Mouse (Mus musculus) kidney, embryonic 14.5 days (tissue): ENCODE data around the gene Lhx2. TPM values are rescaled to one million over a fixed set of nuclear protein-coding genes. Genes with fewer than 3 reads are reported as not detected.

Source experiments
- ATAC-seq: fragments of 200-750 bp; cut with Nextera tagmentation; 2 replicates; pipeline ENCODE4 v1.8.0; 2017; ENCODE audit warnings: moderate number of reproducible peaks, mild to moderate bottlenecking, moderate TSS enrichment, moderate library complexity; ENCODE audit not compliant: low FRiP score, low TSS enrichment
- H3K27ac ChIP-seq: fragments of 300-500 bp; sonication (generic); 2 replicates; pipeline ENCODE4 v1.5.1; 2014; ENCODE audit warnings: low read depth, mild to moderate bottlenecking, low read length, moderate library complexity, mixed read lengths
- H3K27me3 ChIP-seq: fragments of 300-500 bp; sonication (generic); 2 replicates; pipeline ENCODE4 v1.6.1; 2014; ENCODE audit warnings: mild to moderate bottlenecking, low read length; ENCODE audit not compliant: control insufficient read depth, insufficient read depth
- H3K36me3 ChIP-seq: fragments of 300-500 bp; sonication (generic); 2 replicates; pipeline ENCODE4 v1.6.1; 2014; ENCODE audit warnings: low read length, mixed read lengths; ENCODE audit not compliant: control insufficient read depth, insufficient read depth
- H3K4me1 ChIP-seq: fragments of 300-500 bp; sonication (generic); 2 replicates; pipeline ENCODE4 v1.6.1; 2014; ENCODE audit warnings: low read length, mixed read lengths; ENCODE audit not compliant: control insufficient read depth, insufficient read depth
- H3K4me2 ChIP-seq: fragments of 300-500 bp; sonication (generic); replicated peaks from 2 replicates; pipeline ENCODE4 v1.6.1; 2014; ENCODE audit warnings: low read depth, mild to moderate bottlenecking, low read length
- H3K4me3 ChIP-seq: fragments of 300-500 bp; sonication (generic); 2 replicates; pipeline ENCODE4 v1.5.1; 2014; ENCODE audit warnings: mild to moderate bottlenecking, low read length
- H3K9ac ChIP-seq: fragments of 300-500 bp; sonication (generic); 2 replicates; pipeline ENCODE4 v1.6.1; 2014; ENCODE audit warnings: low read depth, mild to moderate bottlenecking, low read length, moderate library complexity
- H3K9me3 ChIP-seq: fragments of 300-500 bp; sonication (generic); 2 replicates; pipeline ENCODE4 v1.6.1; 2016; ENCODE audit warnings: low read length; ENCODE audit not compliant: control insufficient read depth
- WGBS: fragments of 180-500 bp; shearing (Covaris S2); extraction: QIAGEN DNeasy Blood & Tissue Kit; methylation state at CpG from one replicate; pipeline ENCODE4 v1.1.7; 2014; 5-methylcytosine and 5-hydroxymethylcytosine counted together
- polyA plus RNA-seq: library from polyadenylated mRNA; unstranded; fragments of >200 nt; fragmentation: Nextera tagmentation; extraction: Ambion mirVana; gene quantifications from 2 replicates; pipeline ENCODE4 v1.2.1, GENCODE M21; 2014

The Lhx2 gene
- polyA plus RNA-seq, 1 experiment from 2014 or later = not detected

DNA sequence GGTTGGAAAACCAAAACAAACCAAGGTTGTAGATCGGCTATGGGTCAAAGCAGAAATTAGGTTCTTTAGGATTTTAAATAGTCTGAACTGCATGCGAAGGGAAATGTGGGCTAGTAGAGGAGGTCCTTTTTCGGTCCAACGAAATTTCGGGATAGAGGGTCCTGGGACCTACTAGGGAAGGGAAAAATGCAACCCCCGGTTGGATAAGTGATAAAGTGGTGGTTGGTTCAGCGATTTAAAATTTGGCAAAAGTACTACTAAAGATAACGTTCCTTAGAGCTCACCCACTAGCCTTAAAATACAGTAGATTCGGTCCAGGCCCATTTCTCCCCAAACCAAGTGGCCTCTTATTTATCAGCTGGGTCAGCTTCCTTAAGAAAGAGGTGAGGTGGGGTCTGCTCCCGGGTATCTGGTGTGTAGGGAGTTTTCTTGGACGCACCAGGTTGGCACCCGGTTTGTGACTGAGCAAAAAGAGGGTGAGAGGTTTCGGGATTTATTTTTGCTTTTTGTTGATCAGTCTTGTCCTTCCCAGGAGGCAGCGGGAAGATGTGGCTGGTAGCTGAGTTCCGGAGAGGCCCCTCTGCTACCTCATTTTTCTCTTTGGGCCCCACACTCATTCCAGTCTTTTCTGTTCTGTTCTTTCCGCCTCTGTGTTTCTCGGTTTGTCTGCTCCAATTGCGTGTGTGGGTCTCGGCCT, 16.8 kb downstream of the Lhx2 start:
- Histone ChIP-seq H3K27ac (no peak overlapping the region), H3K4me2 (no peak overlapping the region), H3K4me3 (0 out of 2 replicates have a peak overlapping the region, but pooled peaks have one; percentile 24), H3K9ac (no peak overlapping the region), H3K27me3 (peaks cover 92% of the 10 kb centered on the region), H3K4me1 (peaks cover 11% of the 10 kb centered on the region; the same call in 1 of the 2 replicates), H3K9me3 (no peaks in the 10 kb centered on the region), H3K36me3 (no peaks in the 10 kb centered on the region)
- 1% methylated on average over 19 of the region's 19 CpGs for WGBS
- no peak for ATAC-seq

DNA sequence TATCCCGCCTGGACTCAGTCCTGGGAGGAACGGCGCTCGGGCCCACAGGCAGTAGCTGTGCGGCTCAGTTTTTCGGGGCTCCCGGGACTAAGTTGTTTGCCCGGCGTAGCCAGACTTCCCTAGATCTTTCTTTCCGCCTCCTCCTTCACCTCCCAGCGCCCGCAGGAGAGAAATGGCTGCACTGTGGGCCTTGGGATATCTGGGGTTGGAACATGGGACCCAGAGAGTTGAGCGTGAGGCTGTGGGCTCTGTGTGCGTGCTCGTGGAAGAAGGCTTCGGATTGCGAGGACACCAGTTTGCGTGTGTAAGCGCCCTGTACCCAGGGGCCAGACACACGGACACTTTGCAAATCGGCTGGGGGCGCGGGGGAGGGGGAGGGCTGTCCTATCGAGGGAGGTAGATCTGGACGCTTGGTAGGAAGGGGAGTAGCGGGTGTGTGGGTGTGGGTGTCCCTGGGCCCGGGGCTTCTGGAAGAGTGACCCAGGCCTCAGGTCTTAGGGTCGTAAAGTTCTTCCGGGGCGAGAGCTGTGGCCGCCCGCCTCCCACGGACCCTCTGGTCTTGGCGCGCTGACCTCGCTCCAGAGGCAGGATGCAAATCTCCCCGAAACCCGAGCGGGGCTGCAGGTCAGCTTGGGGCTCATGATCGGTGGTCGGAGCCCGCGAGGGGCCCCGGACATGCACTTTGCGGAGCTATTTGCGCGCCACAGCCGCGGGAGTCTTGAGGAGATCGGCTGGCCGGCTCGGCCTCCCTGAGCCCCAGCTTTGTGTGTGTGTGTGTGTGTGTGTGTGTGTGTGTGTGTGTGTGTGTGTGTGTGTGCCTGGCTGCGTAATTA, 17.6 kb downstream of the Lhx2 start:
- Histone ChIP-seq H3K27me3 (peaks cover 92% of the 10 kb centered on the region), H3K9ac (no peak overlapping the region), H3K4me1 (0 out of 2 replicates have a peak, but pooled peaks cover 5% of the 10 kb centered on the region), H3K36me3 (no peaks in the 10 kb centered on the region), H3K4me3 (peak overlapping the region; percentile 24), H3K4me2 (peak overlapping the region; percentile 36), H3K27ac (no peak overlapping the region), H3K9me3 (no peaks in the 10 kb centered on the region)
- WGBS = under 1% methylated on average over 47 of the region's 53 CpGs
- no peak for ATAC-seq

DNA sequence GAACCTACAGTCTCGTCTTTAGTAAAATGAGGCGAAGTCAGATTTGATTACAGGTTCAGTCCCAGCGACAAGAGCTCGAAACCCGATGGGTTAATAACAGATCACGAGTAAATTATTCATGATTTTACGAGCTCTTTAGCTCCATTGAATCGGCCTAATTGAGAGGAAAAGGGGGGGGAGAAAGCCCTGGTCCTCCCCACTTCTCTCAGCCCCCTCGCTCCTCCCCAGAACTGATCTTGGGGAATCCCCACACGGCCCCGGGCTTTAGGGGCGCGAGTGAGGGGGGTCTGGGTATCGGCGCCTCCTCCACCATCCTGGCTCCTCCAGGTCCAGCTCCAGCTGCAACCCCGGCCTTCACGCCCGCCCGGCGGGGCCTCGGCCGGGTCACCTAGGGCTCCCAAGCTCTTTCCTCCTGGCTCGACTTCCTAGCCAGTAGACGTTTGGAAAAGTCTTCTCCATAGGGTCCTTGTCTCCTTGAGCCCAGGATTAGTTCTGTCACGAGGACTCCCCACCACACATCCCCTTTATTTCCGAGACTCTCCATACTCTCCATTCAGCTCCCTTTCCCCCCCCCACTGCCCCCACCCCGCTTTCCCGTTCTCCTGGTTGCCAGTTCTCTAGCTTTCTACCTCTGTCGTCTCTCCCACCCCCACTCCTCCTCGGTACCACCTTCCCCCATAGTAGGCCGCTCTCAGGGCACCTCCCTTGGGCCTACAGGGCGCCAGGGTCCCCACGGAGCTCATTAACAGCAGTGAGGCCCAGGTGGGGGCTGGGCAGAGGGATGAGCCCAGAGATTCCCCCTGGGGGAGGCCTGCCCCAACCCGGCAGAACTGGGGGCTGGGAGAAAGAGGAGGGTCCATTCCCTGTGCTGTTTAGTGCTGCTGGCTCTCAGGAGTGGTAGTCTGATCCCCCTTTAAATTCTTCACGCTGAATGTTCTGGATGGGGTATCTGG, 18.5 kb downstream of the Lhx2 start:
- peaks cover 92% of the 10 kb centered on the region for H3K27me3 ChIP-seq
- no peak overlapping the region for H3K9ac ChIP-seq
- no peaks in the 10 kb centered on the region for H3K36me3 ChIP-seq
- ATAC-seq = no peak
- no peak overlapping the region for H3K4me3 ChIP-seq
- under 1% methylated on average over 35 of the region's 35 CpGs for WGBS
- no peak overlapping the region for H3K4me2 ChIP-seq
- H3K27ac ChIP-seq = no peak overlapping the region
- H3K9me3 ChIP-seq = no peaks in the 10 kb centered on the region
- 0 out of 2 replicates have a peak, but pooled peaks cover 4% of the 10 kb centered on the region for H3K4me1 ChIP-seq

DNA sequence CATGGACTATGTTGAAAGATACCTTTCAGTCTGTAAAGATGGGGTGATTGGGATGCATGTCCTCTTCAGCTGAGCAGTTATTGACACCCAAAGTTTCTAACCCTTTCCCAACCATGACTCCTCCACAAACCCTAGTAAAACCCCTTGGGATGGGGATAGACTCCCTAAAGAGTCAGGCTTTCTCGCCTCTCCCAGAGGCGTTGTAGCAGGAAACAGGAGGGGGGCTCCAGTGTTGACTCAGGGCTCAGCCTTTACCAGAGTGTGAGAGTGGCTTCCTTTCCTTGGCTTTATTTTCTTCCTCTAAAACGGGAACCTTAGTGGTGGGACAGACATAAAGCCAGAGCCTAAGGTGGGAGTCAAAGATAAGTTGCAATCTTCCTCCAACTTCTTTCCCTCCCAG, 19.5 kb downstream of the Lhx2 start:
- Histone ChIP-seq H3K36me3 (no peaks in the 10 kb centered on the region), H3K4me2 (no peak overlapping the region), H3K4me3 (no peak overlapping the region), H3K4me1 (0 out of 2 replicates have a peak, but pooled peaks cover 4% of the 10 kb centered on the region), H3K27ac (no peak overlapping the region), H3K9ac (no peak overlapping the region), H3K27me3 (peaks cover 92% of the 10 kb centered on the region), H3K9me3 (no peaks in the 10 kb centered on the region)
- WGBS = 2% methylated on average over 3 of the region's 3 CpGs
- no peak for ATAC-seq

DNA sequence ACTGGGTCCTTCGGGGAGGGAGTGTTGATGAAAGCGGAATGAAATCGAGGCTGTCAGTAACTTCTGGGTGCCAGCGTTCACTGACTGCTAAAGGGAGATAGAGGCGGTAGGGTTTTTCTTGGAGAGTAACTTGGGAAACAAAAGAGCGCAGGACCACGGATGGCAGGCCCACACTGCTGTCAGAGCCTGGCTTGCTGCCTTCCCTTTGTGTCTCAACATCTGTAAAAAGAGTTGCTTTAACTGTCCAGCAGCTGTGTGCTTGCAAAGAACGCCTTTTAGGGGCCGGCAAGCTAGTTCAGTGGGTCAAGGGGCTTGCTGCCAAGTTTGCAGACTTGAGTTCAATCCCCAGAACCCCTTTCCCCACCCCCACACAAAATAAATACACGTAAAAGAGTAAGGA, 20.1 kb downstream of the Lhx2 start:
- no peak overlapping the region for H3K9ac ChIP-seq
- H3K4me2 ChIP-seq = no peak overlapping the region
- no peaks in the 10 kb centered on the region for H3K36me3 ChIP-seq
- H3K4me1 ChIP-seq = 0 out of 2 replicates have a peak, but pooled peaks cover 4% of the 10 kb centered on the region
- peaks cover 92% of the 10 kb centered on the region for H3K27me3 ChIP-seq
- whole genome bisulfite sequencing = 1% methylated on average over 10 of the region's 10 CpGs
- no peak for ATAC-seq
- no peak overlapping the region for H3K27ac ChIP-seq
- H3K9me3 ChIP-seq = no peaks in the 10 kb centered on the region
- no peak overlapping the region for H3K4me3 ChIP-seq

DNA sequence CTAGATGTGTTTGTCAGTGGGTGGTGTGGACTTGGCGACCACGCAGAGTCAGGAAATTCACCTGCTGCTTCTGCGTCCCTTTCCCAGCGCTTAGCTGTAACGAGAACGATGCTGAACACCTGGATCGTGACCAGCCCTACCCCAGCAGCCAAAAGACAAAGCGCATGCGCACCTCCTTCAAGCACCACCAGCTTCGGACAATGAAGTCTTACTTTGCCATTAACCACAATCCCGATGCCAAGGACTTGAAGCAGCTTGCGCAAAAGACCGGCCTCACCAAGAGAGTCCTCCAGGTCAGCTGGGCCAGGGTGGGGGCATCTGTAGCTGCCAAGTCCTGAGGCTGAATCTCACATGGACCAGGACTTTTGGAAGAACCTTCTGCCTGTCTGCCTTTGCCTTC, 20.7 kb downstream of the Lhx2 start:
- Histone ChIP-seq H3K27me3 (peaks cover 87% of the 10 kb centered on the region), H3K4me3 (no peak overlapping the region), H3K27ac (no peak overlapping the region), H3K4me1 (0 out of 2 replicates have a peak, but pooled peaks cover 4% of the 10 kb centered on the region), H3K36me3 (no peaks in the 10 kb centered on the region), H3K9me3 (no peaks in the 10 kb centered on the region), H3K4me2 (no peak overlapping the region), H3K9ac (no peak overlapping the region)
- WGBS = 2% methylated on average over 13 of the region's 13 CpGs
- ATAC-seq = no peak

DNA sequence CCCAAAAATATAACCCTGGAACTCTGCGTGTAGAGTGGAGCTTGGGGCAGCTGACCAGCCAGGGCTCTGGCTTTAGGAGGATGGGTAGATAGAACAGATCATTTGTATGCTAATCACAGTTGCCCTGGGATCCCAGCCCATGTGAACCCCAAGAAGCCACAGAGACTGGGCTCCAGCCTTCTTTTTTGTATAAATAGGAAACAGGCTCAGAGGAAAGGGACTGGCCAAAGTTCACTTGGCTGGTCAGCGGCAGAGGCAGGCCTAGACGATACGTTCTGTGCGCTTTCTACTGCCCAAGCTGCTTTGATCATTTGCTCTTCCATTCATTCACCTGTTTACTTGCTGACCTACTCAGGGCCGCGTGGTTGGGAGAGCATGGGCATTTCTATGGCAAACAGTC, 27.1 kb downstream of the Lhx2 start:
- H3K36me3 ChIP-seq = no peaks in the 10 kb centered on the region
- no peaks in the 10 kb centered on the region for H3K4me1 ChIP-seq
- no peak overlapping the region for H3K4me3 ChIP-seq
- H3K27me3 ChIP-seq = peaks cover 82% of the 10 kb centered on the region
- H3K9me3 ChIP-seq = no peaks in the 10 kb centered on the region
- H3K27ac ChIP-seq = no peak overlapping the region
- H3K9ac ChIP-seq = no peak overlapping the region
- ATAC-seq = no peak
- 67% methylated on average over 7 of the region's 7 CpGs for WGBS
- no peak overlapping the region for H3K4me2 ChIP-seq

DNA sequence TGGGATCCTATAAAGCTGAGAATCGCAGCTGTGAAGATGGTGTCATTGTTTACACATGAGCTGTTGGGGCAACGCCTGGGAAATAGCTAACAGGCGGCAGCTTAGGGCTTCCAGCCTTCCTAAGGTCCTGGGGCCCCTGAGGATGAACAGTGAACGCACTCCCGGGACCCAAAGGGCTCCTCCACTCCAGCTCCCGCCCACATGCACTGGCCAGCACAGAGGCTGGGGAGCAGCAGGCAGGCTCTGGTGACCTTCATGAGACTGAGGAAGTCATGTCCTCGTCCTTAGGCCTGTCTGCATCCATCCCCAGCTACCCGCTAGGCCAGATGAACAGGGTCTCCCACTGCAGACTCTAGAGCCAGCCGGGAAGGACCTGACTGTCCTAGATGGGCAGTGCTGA, 27.9 kb downstream of the Lhx2 start:
- WGBS = 5% methylated on average over 9 of the region's 9 CpGs
- H3K36me3 ChIP-seq = no peaks in the 10 kb centered on the region
- no peak overlapping the region for H3K9ac ChIP-seq
- no peak overlapping the region for H3K4me2 ChIP-seq
- peaks cover 82% of the 10 kb centered on the region for H3K27me3 ChIP-seq
- H3K4me1 ChIP-seq = no peaks in the 10 kb centered on the region
- no peak for ATAC-seq
- H3K27ac ChIP-seq = no peak overlapping the region
- no peaks in the 10 kb centered on the region for H3K9me3 ChIP-seq
- no peak overlapping the region for H3K4me3 ChIP-seq
